Mouse (Mus musculus) embryo, embryonic 11 days (tissue): ENCODE measurements around the gene Arhgef6.

Experiments used
- DNase-seq: peaks from one replicate; pipeline ENCODE4 v3.0.0-alpha.2; 2015

The Arhgef6 gene

DNA sequence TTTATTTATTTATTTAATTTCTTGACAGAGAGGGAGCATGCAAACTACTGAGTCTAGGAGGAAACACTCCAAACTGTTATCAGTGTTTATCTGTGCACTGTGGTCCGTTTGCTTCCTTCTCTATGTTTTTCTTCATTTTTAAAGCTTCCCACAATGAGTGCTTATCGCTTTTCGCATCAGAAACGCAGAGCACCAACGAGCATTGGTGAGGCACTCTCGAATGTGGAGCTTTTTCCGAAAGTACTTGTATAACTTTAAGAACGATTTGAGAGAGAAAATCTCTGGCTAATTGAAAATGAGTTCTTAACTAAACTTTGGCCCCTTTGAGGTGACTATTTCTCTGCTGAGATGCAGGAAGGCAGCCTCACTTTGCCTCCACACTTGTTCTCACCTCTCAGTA, 151.2 kb downstream of the Arhgef6 start:
- no peak for DNase-seq

- DNase-seq: no peak
Measured at GRCm38 (mm10) chrX:57183359-57183758, 155.2 kb downstream of the Arhgef6 start.

DNA sequence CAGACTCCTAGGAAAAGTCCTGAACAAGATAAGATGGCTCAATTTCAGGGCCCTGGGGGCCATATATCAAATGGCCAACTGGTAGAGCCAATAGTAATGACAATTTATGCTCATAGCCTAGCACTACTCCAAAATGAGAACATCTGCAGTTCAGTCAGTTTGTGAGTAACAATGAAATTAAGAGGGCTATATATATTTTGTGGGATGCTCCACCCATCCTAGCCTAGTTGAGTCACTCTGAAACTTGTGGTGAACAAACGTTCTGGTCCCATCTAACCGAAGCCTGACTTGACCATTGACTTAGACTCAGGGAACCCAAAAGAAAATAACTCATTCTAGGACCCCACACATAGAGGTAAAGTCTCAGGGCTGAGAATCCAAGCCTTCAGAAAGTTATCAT, 156.1 kb downstream of the Arhgef6 start:
- DNase-seq: no peak
